Mouse (Mus musculus): Measurements from ENCODE around the gene Prdm15.

Prdm15 gene

DNA sequence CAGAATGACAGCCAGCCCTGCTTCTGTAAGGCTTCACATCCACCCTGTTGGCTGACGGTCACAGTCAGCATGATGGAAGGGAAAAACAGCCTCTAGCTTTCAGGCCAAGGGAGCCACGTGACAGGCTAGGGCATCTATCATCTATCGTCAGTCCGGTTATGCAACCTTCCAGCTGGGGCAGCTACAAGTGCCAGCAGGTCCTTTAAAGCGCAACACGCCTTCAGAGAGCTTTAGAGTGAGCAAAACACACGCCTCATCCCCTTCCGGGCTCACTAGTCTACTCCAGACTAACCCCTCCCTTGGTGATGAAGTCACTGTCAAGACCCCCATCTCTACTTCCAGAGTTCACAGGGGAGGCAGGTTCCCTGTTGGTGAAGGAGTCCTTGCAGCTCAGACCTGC lies 99.8 kb downstream of the Prdm15 start:
- peak; percentile 48 for DNase-seq (ENCODE audit: low spot score)

DNA sequence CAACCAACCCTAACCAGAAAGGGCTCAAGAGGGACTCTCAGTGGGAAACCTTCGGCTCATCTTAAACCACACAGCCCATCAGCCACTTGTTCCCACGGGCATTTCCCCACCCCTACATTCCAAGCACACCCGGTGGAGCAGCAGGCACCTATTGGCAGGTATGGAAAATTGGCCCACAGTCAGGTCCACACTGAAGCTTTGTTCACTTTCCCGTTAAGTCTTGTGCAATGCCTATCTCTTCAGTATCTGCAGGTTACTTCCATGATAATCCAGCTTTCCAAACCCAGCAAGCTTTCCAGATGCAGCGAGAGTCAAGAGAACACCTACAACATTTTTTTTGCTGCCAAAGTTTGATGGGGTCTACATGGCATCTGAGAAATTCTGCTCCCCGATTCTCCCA lies 103.2 kb downstream of the Prdm15 start:
- no peak for DNase-seq (ENCODE audit: low spot score)
